Comparison of ENCODE assay signal across 21 mouse cellular contexts in the genomic region with DNA sequence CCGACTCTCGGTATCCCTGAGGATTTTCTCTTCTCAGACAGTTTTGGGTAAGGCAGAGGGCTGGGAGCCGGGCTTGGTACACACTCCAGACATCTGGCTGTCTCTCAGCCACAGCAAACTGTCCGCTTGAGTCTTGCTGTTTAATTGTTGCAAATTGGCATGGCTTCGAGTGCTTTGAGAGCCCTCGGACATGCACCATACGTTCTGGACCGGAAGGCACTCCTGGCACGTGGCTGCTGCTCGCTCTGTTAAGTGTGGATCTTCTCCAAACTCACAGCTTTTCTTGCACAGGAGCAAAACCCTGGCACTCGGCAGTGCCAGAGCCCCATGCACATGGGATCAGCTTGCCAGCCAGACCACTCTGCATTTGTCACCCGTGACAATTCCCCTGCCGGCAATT.
DNase-seq lines count a peak whose midpoint lies in the region; ATAC-seq lines count a peak whose summit lies in the region.
"Had no signal": no experiment of that assay in that cellular context is flagged by ENCODE, and none has a peak within 500 bp of the region (broad histone marks: within the 10 kb centered on the region; RNA-seq: fewer than 3 reads in every experiment).

No protein-coding gene starts in this region.

- H3K9me3 ChIP-seq in forebrain, embryonic 14.5 days (replicated peaks; ENCODE audit: control insufficient read depth, low read length): no peaks in the 10 kb centered on the region
- H3K9me3 ChIP-seq in forebrain, embryonic 11.5 days (ENCODE audit: control insufficient read depth, low read length): no peaks in the 10 kb centered on the region
- no peaks in the 10 kb centered on the region for H3K9me3 ChIP-seq in hindbrain, embryonic 16.5 days (ENCODE audit: control insufficient read depth, low read length)
- H3K9me3 ChIP-seq in hindbrain, embryonic 12.5 days (replicated peaks): no peaks in the 10 kb centered on the region
- H3K9me3 ChIP-seq: embryonic facial prominence, embryonic 15.5 days; hindbrain, embryonic 13.5 days had no signal

- no peak for ATAC-seq in forebrain, embryonic 14.5 days
- no peak for ATAC-seq in forebrain, embryonic 11.5 days (replicated peaks; ENCODE audit: low FRiP score)
- peak; percentile 58; the same call in 1 of the 2 replicates for ATAC-seq in hindbrain, embryonic 16.5 days
- ATAC-seq in hindbrain, embryonic 12.5 days (ENCODE audit: low FRiP score): no peak
- ATAC-seq: inflammation-experienced regulatory T-cells, adult 6 months; intestine, postnatal 0 days had no signal

- no peak overlapping the region for H3K27ac ChIP-seq in forebrain, embryonic 14.5 days (ENCODE audit: low read depth, low read length)
- H3K27ac ChIP-seq in forebrain, embryonic 11.5 days (ENCODE audit: low read depth, low read length): no peak overlapping the region
- H3K27ac ChIP-seq in hindbrain, embryonic 16.5 days (ENCODE audit: low read depth, low read length): no peak overlapping the region
- H3K27ac ChIP-seq in hindbrain, embryonic 12.5 days: no peak overlapping the region
- H3K27ac ChIP-seq: embryonic facial prominence, embryonic 15.5 days; gastrocnemius, adult 2 months; hindbrain, embryonic 13.5 days had no signal

- no peaks in the 10 kb centered on the region for H3K36me3 ChIP-seq in forebrain, embryonic 14.5 days (ENCODE audit: control insufficient read depth, insufficient read depth, low read length)
- H3K36me3 ChIP-seq in forebrain, embryonic 11.5 days (ENCODE audit: control insufficient read depth, insufficient read depth, low read length): no peaks in the 10 kb centered on the region
- no peaks in the 10 kb centered on the region for H3K36me3 ChIP-seq in hindbrain, embryonic 16.5 days (ENCODE audit: control insufficient read depth, insufficient read depth, low read length)
- H3K36me3 ChIP-seq in hindbrain, embryonic 12.5 days: no peaks in the 10 kb centered on the region
- H3K36me3 ChIP-seq: embryonic facial prominence, embryonic 15.5 days; heart, embryonic 12.5 days; hindbrain, embryonic 13.5 days had no signal

- no peak overlapping the region for H3K4me2 ChIP-seq in forebrain, embryonic 14.5 days (ENCODE audit: low read length)
- no peak overlapping the region for H3K4me2 ChIP-seq in forebrain, embryonic 11.5 days (ENCODE audit: low read depth, low read length, severe bottlenecking)
- H3K4me2 ChIP-seq in hindbrain, embryonic 16.5 days (ENCODE audit: low read length): no peak overlapping the region
- no peak overlapping the region for H3K4me2 ChIP-seq in hindbrain, embryonic 12.5 days (replicated peaks)
- H3K4me2 ChIP-seq: embryonic facial prominence, embryonic 15.5 days; heart, embryonic 12.5 days; hindbrain, embryonic 13.5 days had no signal

- H3K9ac ChIP-seq in forebrain, embryonic 14.5 days (ENCODE audit: low read length): no peak overlapping the region
- no peak overlapping the region for H3K9ac ChIP-seq in forebrain, embryonic 11.5 days (ENCODE audit: low read length)
- no peak overlapping the region for H3K9ac ChIP-seq in hindbrain, embryonic 16.5 days (ENCODE audit: low read depth, low read length)
- H3K9ac ChIP-seq in hindbrain, embryonic 12.5 days: no peak overlapping the region
- H3K9ac ChIP-seq: embryonic facial prominence, embryonic 15.5 days; heart, embryonic 12.5 days; hindbrain, embryonic 13.5 days had no signal

- H3K27me3 ChIP-seq in forebrain, embryonic 14.5 days (replicated peaks; ENCODE audit: control insufficient read depth, insufficient read depth, low read length): no peaks in the 10 kb centered on the region
- H3K27me3 ChIP-seq in forebrain, embryonic 11.5 days (ENCODE audit: control insufficient read depth, insufficient read depth, low read length): no peaks in the 10 kb centered on the region
- no peaks in the 10 kb centered on the region for H3K27me3 ChIP-seq in hindbrain, embryonic 16.5 days (replicated peaks; ENCODE audit: control insufficient read depth, insufficient read depth, low read length)
- H3K27me3 ChIP-seq in hindbrain, embryonic 12.5 days: peaks cover 12% of the 10 kb centered on the region; the same call in 1 of the 2 replicates
- H3K27me3 ChIP-seq: embryonic facial prominence, embryonic 15.5 days had no signal

- peaks cover 10% of the 10 kb centered on the region for H3K4me1 ChIP-seq in forebrain, embryonic 14.5 days (ENCODE audit: control insufficient read depth, insufficient read depth, low read length)
- H3K4me1 ChIP-seq in forebrain, embryonic 11.5 days (replicated peaks; ENCODE audit: control insufficient read depth, insufficient read depth, low read length): no peaks in the 10 kb centered on the region
- peaks cover 6% of the 10 kb centered on the region for H3K4me1 ChIP-seq in hindbrain, embryonic 16.5 days (ENCODE audit: control insufficient read depth, insufficient read depth, low read depth, low read length)
- H3K4me1 ChIP-seq in hindbrain, embryonic 12.5 days: peaks cover 21% of the 10 kb centered on the region
- H3K4me1 ChIP-seq: embryonic facial prominence, embryonic 15.5 days had no signal

- peak; percentile 41 for DNase-seq in forebrain, embryonic 14.5 days (ENCODE audit: low spot score)
- no peak for DNase-seq in forebrain, embryonic 11.5 days (ENCODE audit: low spot score)
- peak; percentile 12 for DNase-seq in right cerebral cortex, postnatal 4 days
- no peak for DNase-seq in right cerebral cortex, postnatal 10 days (ENCODE audit: low spot score in 2 of 2)
- no peak for DNase-seq in lung, postnatal 25 days (ENCODE audit: low spot score)
- DNase-seq: adrenal gland, adult 8-10 months; adrenal gland, postnatal 36 days; cerebellum, adult 11 months; cerebellum, adult 9-10 months; embryo, embryonic 11 days; gastrocnemius, adult 2 months; gastrocnemius, postnatal 25 days; kidney, adult 8-10 months had no signal

- H3K4me3 ChIP-seq in forebrain, embryonic 14.5 days (ENCODE audit: low read depth, low read length): no peak overlapping the region
- H3K4me3 ChIP-seq in forebrain, embryonic 11.5 days (ENCODE audit: low read depth, low read length): no peak overlapping the region
- no peak overlapping the region for H3K4me3 ChIP-seq in hindbrain, embryonic 16.5 days (ENCODE audit: low read length)
- H3K4me3 ChIP-seq in hindbrain, embryonic 12.5 days: no peak overlapping the region
- H3K4me3 ChIP-seq: embryonic facial prominence, embryonic 15.5 days; erythroblast, embryonic 14.5 days; gastrocnemius, adult 2 months; heart, embryonic 12.5 days; hindbrain, embryonic 13.5 days had no signal

- WGBS in forebrain, embryonic 14.5 days: 71% methylated on average over 13 of the region's 13 CpGs
- 86% methylated on average over 13 of the region's 13 CpGs for WGBS in forebrain, embryonic 11.5 days
- 68% methylated on average over 13 of the region's 13 CpGs for WGBS in hindbrain, embryonic 16.5 days
- 85% methylated on average over 13 of the region's 13 CpGs for WGBS in hindbrain, embryonic 12.5 days

Comparison
In these comparisons a context has a peak if more than half of its experiments do, and no peak if none do; other contexts are left out.
1. DNase-seq: peak in forebrain, embryonic 14.5 days (single experiment) and right cerebral cortex, postnatal 4 days (single experiment); none in forebrain, embryonic 11.5 days (single experiment), right cerebral cortex, postnatal 10 days (0 of 2) and lung, postnatal 25 days (single experiment).